Mouse (Mus musculus) limb, embryonic 12.5 days (tissue): ENCODE measurements around the gene Cpsf6. TPM values are rescaled to one million over a fixed set of nuclear protein-coding genes. Genes with fewer than 3 reads are reported as not detected.
"Not testable (repeated sequence)": the region's sequence is repeated elsewhere in the genome, so short reads cannot be mapped to it uniquely, and the experiment has no call there.

ENCODE experiments used
- ATAC-seq: fragments of 200-750 bp; cut with Nextera tagmentation; 2 replicates; pipeline ENCODE4 v1.8.0; 2017; ENCODE audit warnings: low read depth, moderate TSS enrichment; ENCODE audit not compliant: insufficient number of reproducible peaks, insufficient read depth, low FRiP score, low TSS enrichment
- H3K27ac ChIP-seq: fragments of 300-500 bp; sonication (generic); 2 replicates; pipeline ENCODE4 v1.5.1; 2016; ENCODE audit warnings: mild to moderate bottlenecking, moderate library complexity
- H3K27me3 ChIP-seq: fragments of 300-500 bp; sonication (generic); 2 replicates; pipeline ENCODE4 v1.6.1; 2016; ENCODE audit warnings: mild to moderate bottlenecking, moderate library complexity
- H3K36me3 ChIP-seq: fragments of 300-500 bp; sonication (generic); 2 replicates; pipeline ENCODE4 v1.6.1; 2016; ENCODE audit warnings: mild to moderate bottlenecking, moderate library complexity
- H3K4me1 ChIP-seq: fragments of 300-500 bp; sonication (generic); replicated peaks from 2 replicates; pipeline ENCODE4 v1.6.1; 2016
- H3K4me2 ChIP-seq: fragments of 300-500 bp; sonication (generic); 2 replicates; pipeline ENCODE4 v1.6.1; 2016; ENCODE audit warnings: mild to moderate bottlenecking, moderate library complexity
- H3K4me3 ChIP-seq: fragments of 300-500 bp; sonication (generic); replicated peaks from 2 replicates; pipeline ENCODE4 v1.5.1; 2016; ENCODE audit warnings: mild to moderate bottlenecking
- H3K9ac ChIP-seq: fragments of 300-500 bp; sonication (generic); replicated peaks from 2 replicates; pipeline ENCODE4 v1.6.1; 2016; ENCODE audit warnings: mild to moderate bottlenecking, moderate library complexity
- H3K9me3 ChIP-seq: fragments of 300-500 bp; sonication (generic); 2 replicates; pipeline ENCODE4 v1.6.1; 2016; ENCODE audit warnings: mild to moderate bottlenecking, moderate library complexity
- WGBS: fragments of 180-500 bp; shearing (Covaris S2); methylation state at CpG from one replicate; pipeline ENCODE4 v1.1.7; 2016; 5-methylcytosine and 5-hydroxymethylcytosine counted together
- polyA plus RNA-seq: library from polyadenylated mRNA; unstranded; fragments of >200 nt; fragmentation: Nextera tagmentation; extraction: Ambion mirVana; gene quantifications from 2 replicates; pipeline ENCODE4 v1.2.1, GENCODE M21; 2016

The Cpsf6 gene
- polyA plus RNA-seq, 1 experiment from 2014 or later, result 231 TPM

DNA sequence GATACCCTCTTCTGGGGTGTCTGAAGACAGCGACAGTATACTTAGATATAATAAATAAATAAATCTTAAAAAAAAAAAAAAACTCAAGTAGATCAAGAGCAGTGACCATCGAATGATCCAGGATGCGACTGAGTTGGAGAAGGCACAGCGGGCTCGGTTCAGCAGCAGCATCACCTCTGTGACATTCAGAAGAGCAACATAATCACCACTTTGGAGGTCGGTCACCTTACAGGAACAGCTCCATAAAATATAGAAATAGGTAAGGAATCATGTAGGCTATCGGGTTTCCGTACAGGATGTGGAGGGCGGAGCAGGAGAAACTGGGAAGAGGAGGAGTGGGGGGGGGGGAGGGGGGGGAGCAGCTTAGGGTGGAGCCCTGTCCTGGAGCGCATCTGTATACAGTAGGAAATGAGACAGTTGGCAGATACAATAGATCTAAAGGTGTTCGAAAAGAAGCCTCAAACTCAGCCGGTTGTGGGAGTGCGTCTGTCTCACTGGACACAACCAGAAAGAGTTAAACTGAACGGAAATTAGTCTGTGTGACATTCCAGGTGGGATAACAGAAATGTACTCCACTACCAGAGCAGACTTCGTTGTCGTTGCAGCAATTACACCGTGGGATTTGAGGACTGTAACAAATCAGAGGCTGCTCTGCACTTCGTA, 16.7 kb upstream of the Cpsf6 start:
- no peak for ATAC-seq
- H3K4me1 ChIP-seq, result peaks cover 14% of the 10 kb centered on the region
- 42% methylated on average over 18 of the region's 18 CpGs for WGBS
- no peak overlapping the region for H3K9ac ChIP-seq
- H3K4me3 ChIP-seq, result 0 out of 2 replicates have a peak overlapping the region, but pooled peaks have one; percentile 12
- H3K36me3 ChIP-seq, result no peaks in the 10 kb centered on the region
- H3K27me3 ChIP-seq, result no peaks in the 10 kb centered on the region
- H3K4me2 ChIP-seq, result peak overlapping the region; percentile 44
- H3K27ac ChIP-seq, result no peak overlapping the region
- no peaks in the 10 kb centered on the region for H3K9me3 ChIP-seq

DNA sequence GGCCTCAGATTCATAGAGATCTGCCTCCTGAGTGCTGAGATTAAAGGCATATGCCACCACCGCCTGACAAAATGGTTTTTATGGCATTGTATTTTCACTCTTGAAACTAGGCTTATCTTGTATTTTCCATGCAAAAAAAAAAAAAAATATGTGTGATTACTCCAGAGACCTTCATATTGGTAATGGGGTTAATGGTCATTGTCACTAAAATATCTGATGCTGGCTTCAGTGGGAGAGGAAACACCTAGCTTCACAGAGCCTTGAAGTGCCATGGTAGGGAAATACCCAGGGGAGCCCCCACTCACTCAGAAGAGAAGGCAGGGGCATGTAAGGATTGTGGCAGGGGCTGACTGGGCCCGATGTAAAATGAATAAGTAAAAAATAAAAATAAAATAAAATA, 16.0 kb upstream of the Cpsf6 start:
- H3K4me2 ChIP-seq, result no peak overlapping the region

GRCm38 (mm10) chr10:117394738-117395550, 15.1 kb upstream of the Cpsf6 start:
- Histone ChIP-seq H3K27ac (no peak overlapping the region), H3K4me1 (peaks cover 14% of the 10 kb centered on the region), H3K9me3 (no peaks in the 10 kb centered on the region), H3K27me3 (peaks cover 5% of the 10 kb centered on the region), H3K36me3 (no peaks in the 10 kb centered on the region), H3K4me2 (no peak overlapping the region), H3K9ac (no peak overlapping the region), H3K4me3 (no peak overlapping the region)
- no peak for ATAC-seq
- 65% methylated on average over 3 of the region's 3 CpGs for WGBS

More for the DNA sequence above, 16.0 kb upstream of the Cpsf6 start:
- WGBS, result 96% methylated on average over 2 of the region's 2 CpGs
- no peak overlapping the region for H3K4me3 ChIP-seq
- no peak overlapping the region for H3K27ac ChIP-seq
- no peak overlapping the region for H3K9ac ChIP-seq
- H3K36me3 ChIP-seq, result no peaks in the 10 kb centered on the region
- no peak for ATAC-seq
- H3K4me1 ChIP-seq, result peaks cover 14% of the 10 kb centered on the region
- H3K9me3 ChIP-seq, result no peaks in the 10 kb centered on the region
- no peaks in the 10 kb centered on the region for H3K27me3 ChIP-seq

DNA sequence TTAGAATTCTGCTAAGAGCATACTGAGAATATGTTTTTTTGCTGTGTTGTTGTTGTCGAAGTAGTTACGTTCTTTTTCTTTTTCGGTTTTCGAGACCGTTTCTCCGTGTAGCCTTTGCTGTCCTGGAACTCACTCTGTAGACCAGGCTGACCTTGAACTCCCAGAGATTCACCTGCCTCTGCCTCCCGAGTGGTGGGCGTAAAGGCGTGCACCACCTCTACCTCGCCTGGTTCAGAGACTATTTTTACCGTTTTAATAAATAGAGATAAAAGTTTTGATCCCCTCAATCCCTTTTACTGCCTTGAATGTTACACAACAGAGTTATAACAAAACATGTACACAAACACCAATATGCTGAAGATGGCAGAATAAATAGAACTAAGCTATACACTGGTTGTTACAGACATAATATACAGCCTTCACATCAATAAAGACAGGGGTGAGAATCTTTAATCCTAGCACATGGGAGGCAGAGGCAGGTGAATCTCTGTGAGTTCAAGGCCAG, 14.1 kb upstream of the Cpsf6 start:
- Histone ChIP-seq H3K27ac (no peak overlapping the region), H3K36me3 (no peaks in the 10 kb centered on the region), H3K4me2 (peak overlapping the region; percentile 70), H3K9ac (peak overlapping the region; percentile 52), H3K4me3 (peak overlapping the region; percentile 43), H3K9me3 (no peaks in the 10 kb centered on the region), H3K27me3 (peaks cover 5% of the 10 kb centered on the region), H3K4me1 (peaks cover 14% of the 10 kb centered on the region)
- ATAC-seq, result no peak
- WGBS, result 53% methylated on average over 11 of the region's 11 CpGs

GRCm38 (mm10) chr10:117393196-117393890, 13.5 kb upstream of the Cpsf6 start:
- H3K9me3 ChIP-seq, result no peaks in the 10 kb centered on the region
- no peak overlapping the region for H3K27ac ChIP-seq
- WGBS, result 3% methylated on average over 23 of the region's 27 CpGs
- H3K4me1 ChIP-seq, result peaks cover 14% of the 10 kb centered on the region
- H3K4me2 ChIP-seq, result peak overlapping the region; percentile 70
- no peaks in the 10 kb centered on the region for H3K36me3 ChIP-seq
- peak; percentile 26; the same call in 1 of the 2 replicates for ATAC-seq
- H3K4me3 ChIP-seq, result peak overlapping the region; percentile 43
- H3K27me3 ChIP-seq, result peaks cover 5% of the 10 kb centered on the region
- peak overlapping the region; percentile 52 for H3K9ac ChIP-seq

- Histone ChIP-seq H3K4me1 (peaks cover 14% of the 10 kb centered on the region), H3K27me3 (peaks cover 5% of the 10 kb centered on the region), H3K9me3 (no peaks in the 10 kb centered on the region), H3K9ac (no peak overlapping the region), H3K36me3 (no peaks in the 10 kb centered on the region), H3K4me3 (peak overlapping the region; percentile 43), H3K27ac (no peak overlapping the region), H3K4me2 (peak overlapping the region; percentile 70)
- 12% methylated on average over 6 of the region's 6 CpGs for WGBS
- ATAC-seq, result no peak
Measured at GRCm38 (mm10) chr10:117392832-117393195, 13.0 kb upstream of the Cpsf6 start.

GRCm38 (mm10) chr10:117392397-117392796, 12.6 kb upstream of the Cpsf6 start:
- H3K4me2 ChIP-seq, H3K27me3 ChIP-seq, H3K27ac ChIP-seq, H3K9me3 ChIP-seq, ATAC-seq, H3K4me3 ChIP-seq, H3K9ac ChIP-seq, H3K36me3 ChIP-seq: not testable (repeated sequence)
- 76% methylated on average over 1 of the region's 1 CpGs for WGBS
- H3K4me1 ChIP-seq, result peaks cover 14% of the 10 kb centered on the region

- ATAC-seq, result no peak
- WGBS, result 82% methylated on average over 2 of the region's 2 CpGs
Measured at GRCm38 (mm10) chr10:117391801-117392200, 12.0 kb upstream of the Cpsf6 start.

DNA sequence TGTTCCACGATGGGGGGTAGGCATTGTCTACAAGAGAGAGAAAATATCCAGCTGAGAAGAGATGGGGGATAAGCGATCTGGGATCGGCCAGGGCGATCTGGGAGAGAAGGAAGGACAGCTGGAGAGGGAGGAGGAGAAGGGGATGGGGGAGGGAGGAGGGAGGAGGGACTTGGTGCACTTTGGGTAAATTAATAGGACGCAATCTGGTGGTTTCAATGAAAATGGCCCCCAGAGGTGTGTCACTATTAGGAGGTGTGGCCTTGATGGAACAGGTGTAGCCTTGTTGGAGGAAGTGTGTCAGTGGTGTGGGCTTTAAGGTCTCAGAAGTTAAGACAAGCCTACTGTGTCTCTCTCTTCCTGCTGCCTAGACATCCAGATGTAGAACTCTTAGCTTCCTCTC, 11.2 kb upstream of the Cpsf6 start:
- WGBS, result 16% methylated on average over 5 of the region's 5 CpGs
- H3K9ac ChIP-seq, result no peak overlapping the region
- H3K27me3 ChIP-seq, result peaks cover 8% of the 10 kb centered on the region
- H3K9me3 ChIP-seq, result no peaks in the 10 kb centered on the region
- no peak overlapping the region for H3K4me3 ChIP-seq
- H3K4me2 ChIP-seq, result no peak overlapping the region
- no peaks in the 10 kb centered on the region for H3K36me3 ChIP-seq
- no peak overlapping the region for H3K27ac ChIP-seq
- ATAC-seq, result no peak
- H3K4me1 ChIP-seq, result 0 out of 2 replicates have a peak, but pooled peaks cover 5% of the 10 kb centered on the region

More at GRCm38 (mm10) chr10:117391801-117392200, 12.0 kb upstream of the Cpsf6 start:
- no peaks in the 10 kb centered on the region for H3K36me3 ChIP-seq
- no peak overlapping the region for H3K4me3 ChIP-seq
- peaks cover 8% of the 10 kb centered on the region for H3K27me3 ChIP-seq
- no peak overlapping the region for H3K9ac ChIP-seq
- no peaks in the 10 kb centered on the region for H3K9me3 ChIP-seq
- H3K27ac ChIP-seq, result no peak overlapping the region
- H3K4me2 ChIP-seq, result no peak overlapping the region
- peaks cover 10% of the 10 kb centered on the region for H3K4me1 ChIP-seq

- H3K27me3 ChIP-seq, result peaks cover 8% of the 10 kb centered on the region
- H3K4me2 ChIP-seq, result no peak overlapping the region
- WGBS, result 52% methylated on average over 31 of the region's 31 CpGs
- H3K9me3 ChIP-seq, result no peaks in the 10 kb centered on the region
- H3K27ac ChIP-seq, result no peak overlapping the region
- H3K36me3 ChIP-seq, result no peaks in the 10 kb centered on the region
- 0 out of 2 replicates have a peak, but pooled peaks cover 5% of the 10 kb centered on the region for H3K4me1 ChIP-seq
- no peak for ATAC-seq
- no peak overlapping the region for H3K4me3 ChIP-seq
- H3K9ac ChIP-seq, result no peak overlapping the region
Measured at GRCm38 (mm10) chr10:117389904-117390875, 10.4 kb upstream of the Cpsf6 start.
